Mouse (Mus musculus) gonadal fat pad, adult 2 months (tissue): ENCODE results near the gene Vmn2r5. TPM values are rescaled to one million over a fixed set of nuclear protein-coding genes. Genes with fewer than 3 reads are reported as not detected.
"Not testable (repeated sequence)": the region's sequence is repeated elsewhere in the genome, so short reads cannot be mapped to it uniquely, and the experiment has no call there.

Experiments used
- DNase-seq: peaks from one replicate; pipeline ENCODE4 v3.0.0-alpha.2; 2012; ENCODE audit warnings: low read depth
- polyA plus RNA-seq: library from polyadenylated mRNA; depleted of rRNA; stranded (reverse); fragments of >200 nt; gene quantifications from 2 replicates; pipeline ENCODE4 v1.2.3, GENCODE M21; 2012; rRNA removed

Vmn2r5 gene
- not detected in 2 replicates for polyA plus RNA-seq

GRCm38 (mm10) chr3:64509742-64510141 is at the start of gene Vmn2r5:
Gene Vmn2r5, minus strand, starts transcription at chr3:64509842.
- not testable (repeated sequence) for DNase-seq

DNA sequence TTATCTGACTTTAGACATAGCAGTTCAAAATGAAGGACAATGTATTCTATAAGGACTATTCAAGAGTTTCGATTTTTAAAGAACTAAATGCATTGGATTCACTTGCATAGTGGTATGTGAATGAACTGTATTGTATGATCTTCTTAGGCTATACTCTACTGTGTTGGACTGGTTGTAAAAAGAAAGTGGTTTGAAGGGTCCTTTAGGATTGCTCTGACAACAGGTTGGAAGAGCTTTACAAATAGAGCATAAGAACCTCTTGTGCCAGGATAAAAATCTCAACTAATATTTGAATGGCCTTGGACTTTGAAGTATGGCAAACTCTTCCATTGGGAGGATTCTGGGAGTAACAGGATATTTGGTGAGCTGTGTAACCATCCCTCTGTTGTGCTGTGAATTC is 13.9 kb upstream of the Vmn2r5 start:
- not testable (repeated sequence) for DNase-seq

Other genes starting within 250 kb of the Vmn2r5 start
- not detected in 2 replicates for gene Vmn2r3, start 220.1 kb downstream of the Vmn2r5 start, polyA plus RNA-seq
- gene Vmn2r4, start 94.5 kb downstream of the Vmn2r5 start, polyA plus RNA-seq: not detected in 2 replicates
- not detected in 2 replicates for gene Vmn2r6, start 56.0 kb upstream of the Vmn2r5 start, polyA plus RNA-seq